Mouse (Mus musculus) kidney, postnatal 10 days (tissue): Measurements from ENCODE around the gene Atp5e.

ENCODE experiments used
- DNase-seq: peaks from one replicate; pipeline ENCODE4 v3.0.0; 2021; ENCODE audit warnings: mixed read lengths

Atp5e gene

DNA sequence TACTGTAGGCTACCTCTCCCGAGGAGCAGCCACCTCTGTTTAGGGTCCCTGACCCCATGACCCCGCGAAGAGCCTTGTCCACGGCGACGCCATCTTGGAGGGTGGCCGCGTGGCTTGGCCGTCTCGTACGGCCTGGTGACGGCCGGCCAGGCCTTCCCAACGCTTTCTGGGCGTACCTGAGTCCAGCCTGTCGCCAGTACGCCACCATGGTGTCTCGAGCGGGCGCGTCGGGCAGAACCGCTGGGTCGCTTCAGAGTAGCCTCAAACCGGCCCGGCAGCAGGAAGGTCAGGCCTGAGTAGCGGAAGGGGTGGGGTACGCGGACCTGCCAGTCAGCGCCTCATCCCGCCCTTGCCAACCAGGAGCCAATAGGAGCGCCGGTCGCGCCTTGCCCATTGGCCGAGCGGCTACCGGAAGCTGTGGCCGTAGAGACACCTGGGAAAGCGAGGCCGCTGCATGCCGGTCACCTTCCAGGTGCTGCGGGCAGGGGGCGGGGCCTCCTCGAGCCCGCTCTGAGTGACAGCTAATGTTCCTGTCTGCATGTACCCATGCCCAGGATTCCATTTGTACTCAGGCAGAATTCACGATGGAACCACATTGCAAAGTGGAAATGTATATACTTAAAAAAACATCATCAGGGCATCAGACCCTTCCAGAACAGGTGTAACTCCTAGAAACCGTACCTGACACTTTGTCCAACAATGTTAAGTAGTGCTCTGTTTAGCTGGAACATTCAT is at the start of gene Atp5e:
Gene Atp5e, minus strand, starts transcription at position 317 of the 735 bp plus-strand sequence.
- DNase-seq: peak; percentile 98

DNA sequence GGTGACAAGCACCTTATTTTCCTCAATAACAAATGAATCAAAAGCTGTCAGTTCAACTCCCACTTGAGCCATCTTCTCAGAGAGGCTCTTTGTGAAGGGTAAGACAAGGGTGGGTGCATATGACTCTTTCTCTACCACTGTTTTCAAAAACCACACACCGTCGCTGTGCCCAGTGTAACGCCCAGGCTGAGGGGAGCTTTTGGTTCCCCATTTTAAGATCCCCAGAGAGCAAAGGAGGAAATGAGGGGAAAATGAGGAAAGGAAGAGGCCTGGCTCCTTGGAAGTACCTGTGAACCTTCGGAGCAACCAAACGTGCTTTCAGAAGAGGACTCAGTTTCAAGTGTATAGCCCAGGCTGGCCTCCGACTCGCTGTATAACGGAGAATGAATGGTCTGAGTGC is 45.9 kb upstream of the Atp5e start:
- no peak for DNase-seq

DNA sequence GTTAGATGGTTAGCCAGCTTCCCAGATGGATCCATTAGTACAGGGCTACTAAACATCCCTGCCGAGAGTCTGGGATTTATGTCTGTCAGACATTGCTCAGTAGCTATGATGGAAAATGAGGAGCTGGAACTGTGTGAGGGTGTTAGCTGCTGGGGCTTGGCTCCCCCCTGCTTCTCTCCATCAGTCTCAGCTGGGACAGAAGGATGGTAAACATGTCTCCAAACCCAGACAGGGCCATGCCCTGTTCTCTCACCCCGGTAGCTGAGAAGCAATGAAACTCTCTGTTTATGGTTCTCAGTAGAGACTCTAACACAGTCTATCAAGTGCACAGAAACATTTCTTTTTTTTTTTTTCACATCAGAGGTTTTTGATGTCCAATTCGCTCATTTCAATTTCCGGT is 44.1 kb upstream of the Atp5e start:
- no peak for DNase-seq

DNA sequence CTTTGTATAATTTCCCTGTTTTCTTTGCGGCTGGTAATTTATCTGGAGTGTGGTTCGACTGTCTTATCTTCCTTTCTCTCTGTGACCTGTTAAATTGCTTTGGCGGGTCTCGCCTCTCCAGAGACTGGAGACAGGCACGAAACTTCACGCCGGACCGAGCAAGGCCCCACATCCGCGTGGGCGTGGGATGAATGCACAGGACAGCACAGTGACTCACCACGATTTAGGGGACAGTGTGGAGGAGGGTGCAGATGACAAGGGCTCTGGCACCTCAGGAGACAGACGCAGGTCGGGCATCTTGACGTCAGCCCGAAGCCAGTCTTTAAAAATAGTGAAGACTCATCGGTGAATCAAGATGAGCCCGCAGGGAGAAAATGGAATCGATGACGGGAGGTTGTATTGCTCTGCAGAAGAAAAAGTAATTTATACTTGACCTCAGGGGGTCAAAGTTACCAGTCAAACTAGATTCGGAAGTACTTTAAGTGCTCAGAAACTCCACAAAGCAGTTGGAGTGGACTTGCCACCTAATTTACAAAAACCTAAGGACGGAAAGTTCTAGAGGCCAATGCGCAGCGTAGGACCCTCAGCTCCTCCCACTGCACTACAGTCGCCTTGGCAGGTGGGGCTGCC is 39.0 kb upstream of the Atp5e start:
- DNase-seq: peak; percentile 11

DNA sequence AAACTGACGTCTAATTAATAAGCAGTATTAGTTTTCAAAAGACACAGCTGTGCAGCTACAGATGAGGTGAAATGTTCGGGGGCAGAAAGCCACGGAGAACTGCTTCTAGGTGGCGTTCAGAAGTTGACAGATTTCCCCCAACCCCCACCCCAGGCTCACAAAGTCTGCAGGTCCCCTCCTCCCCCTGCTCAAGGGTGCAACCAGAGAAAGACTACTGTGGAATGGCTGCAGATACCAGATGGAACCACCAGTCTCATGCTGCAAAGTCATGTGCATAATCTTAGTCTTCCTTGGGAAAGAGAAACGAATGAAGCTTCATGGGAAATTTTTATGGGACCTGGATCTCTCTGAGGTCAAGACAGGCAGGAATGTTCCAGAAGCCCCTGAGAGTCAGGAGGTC is 38.4 kb upstream of the Atp5e start:
- no peak for DNase-seq

DNA sequence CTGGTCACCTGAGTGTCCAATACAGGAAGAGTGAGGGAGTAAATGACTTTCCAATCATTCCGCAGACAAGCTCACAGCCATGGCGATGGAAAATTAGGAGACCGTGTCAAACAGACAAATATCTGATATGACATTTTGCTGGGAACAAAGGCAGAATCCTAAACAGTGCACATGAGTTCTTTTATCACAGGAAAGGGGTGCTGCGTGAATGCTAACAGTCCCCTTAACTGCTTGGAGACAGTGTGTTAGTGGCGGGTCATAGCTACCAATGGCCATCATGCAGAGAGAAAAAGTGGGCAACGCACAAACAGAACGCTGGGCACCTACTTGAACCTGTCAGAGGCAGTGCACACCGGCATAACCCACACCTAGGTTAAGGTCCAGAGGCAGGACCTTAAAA is 37.6 kb upstream of the Atp5e start:
- no peak for DNase-seq

DNA sequence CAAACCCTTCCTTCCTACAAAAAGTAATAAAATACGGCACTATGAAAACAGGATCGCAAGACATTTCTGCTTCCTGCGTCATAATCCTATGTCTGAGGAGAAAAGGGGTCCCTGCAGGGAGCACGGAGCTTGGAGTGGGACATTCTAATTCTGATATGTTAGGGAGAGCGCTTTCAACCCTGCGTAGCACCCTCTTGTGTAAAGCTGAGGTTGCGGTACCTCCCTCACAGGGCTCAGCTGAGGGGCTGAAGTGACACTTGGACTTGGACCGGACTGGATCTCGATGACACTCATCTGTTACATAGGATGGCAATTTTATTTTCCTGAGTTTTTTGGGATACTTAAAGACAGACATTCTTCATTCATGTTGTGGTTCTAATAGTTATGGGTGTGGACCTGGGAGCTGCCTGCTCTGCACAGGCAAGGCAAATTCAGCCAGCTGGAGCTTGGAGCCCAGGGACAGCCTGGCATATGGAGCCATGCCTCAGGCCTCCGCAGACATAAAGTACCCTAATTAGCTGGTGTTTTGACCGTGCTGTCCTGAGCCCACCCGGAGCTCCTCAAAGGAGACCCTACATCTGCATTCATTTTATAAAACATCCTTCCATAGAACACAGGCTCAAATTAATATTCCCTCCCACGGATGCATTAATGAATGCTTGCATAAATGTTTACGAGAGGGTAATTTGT is 37.1 kb upstream of the Atp5e start:
- no peak for DNase-seq

DNA sequence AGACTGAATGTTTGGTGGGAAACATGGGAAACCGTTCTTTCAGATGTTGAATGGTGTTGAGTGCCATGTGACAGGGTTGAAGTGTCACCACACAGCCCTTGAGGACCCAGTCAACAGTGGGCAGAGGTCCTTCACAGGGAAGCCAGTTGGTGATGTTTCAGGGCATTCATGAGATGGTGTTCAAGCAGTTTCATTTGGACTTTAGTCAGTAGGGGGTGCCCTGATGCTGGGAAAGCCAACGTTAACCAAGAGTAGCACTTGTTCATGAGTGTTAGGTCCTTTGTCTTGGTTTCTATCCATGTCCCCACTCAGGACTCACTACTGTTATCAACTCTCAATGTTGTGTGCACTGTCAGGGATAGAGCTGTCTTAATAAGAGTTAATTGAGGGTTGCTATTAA is 29.0 kb upstream of the Atp5e start:
- no peak for DNase-seq

DNA sequence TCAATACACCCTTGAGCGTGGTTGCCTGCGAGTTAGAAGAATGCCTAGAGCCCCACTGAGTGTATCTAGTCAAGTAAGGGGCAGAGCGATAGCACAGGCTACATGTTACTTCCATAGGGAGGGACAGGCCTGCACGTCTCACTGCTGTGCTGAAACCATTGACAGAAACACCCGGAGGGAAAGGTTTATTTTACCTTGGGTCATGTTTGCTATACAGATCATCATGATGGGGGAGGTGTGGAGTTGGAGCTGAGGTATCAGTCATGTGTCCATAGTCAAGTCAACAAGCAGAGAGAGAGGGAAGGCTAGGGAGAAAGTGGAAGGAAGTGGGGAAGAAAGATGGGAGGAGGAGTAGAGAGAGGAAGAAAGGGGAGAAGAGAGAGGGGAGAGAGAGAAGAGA is 23.1 kb upstream of the Atp5e start:
- DNase-seq: no peak

DNA sequence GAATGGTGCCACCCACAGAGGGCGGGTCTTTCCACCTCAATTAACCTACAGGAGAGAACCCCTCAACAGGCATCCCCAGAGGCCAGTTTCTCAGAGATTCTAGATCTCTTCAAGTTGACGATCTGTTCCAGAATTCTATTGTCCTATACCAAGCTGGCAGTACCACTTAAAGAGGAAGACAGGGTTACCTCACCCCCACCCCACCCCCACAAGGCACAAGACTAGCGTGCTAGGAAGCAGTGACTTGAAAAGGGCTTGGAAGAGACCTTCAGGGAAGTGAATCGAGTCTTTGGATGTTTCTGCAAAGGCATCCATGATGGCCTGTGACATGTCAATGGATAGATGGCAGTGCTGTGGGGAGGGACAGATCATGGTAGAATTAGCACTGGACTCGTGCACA is 14.8 kb upstream of the Atp5e start:
- no peak for DNase-seq

DNA sequence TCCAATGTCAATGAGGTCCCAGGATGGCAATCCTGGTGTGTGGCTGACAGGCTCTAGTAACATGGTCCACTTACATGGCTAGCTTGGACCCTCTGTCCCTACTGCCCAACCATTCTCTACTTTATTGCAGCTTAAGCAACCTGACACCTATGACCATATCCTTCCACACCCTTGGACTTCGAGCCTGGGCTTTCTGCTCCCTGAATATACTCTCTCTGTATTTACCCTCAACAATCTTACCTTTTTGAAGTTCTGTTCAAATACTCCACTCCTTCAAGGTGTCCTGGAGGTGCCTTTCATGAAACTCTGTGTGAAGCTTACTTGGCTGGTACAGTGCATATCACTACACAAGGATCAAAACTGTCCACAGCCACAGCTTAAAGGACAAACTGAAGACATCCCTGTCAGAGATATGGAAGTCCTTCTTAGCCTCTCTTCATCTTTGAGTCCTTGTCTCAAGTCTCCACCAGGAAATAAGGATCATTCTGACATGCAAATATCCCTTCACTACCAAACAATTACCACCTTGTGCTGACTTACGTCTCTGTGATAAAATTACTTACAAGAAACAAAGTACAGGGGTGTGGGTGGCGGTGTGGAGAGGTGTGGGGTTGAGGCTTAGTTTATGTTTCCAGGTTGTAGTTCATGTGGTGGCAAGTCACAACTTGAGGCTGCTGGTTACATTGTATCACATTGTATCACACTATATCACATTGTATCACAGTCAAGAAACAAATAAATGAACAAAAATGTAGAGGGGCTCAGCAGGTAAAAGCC is 13.8 kb upstream of the Atp5e start:
- DNase-seq: no peak

DNA sequence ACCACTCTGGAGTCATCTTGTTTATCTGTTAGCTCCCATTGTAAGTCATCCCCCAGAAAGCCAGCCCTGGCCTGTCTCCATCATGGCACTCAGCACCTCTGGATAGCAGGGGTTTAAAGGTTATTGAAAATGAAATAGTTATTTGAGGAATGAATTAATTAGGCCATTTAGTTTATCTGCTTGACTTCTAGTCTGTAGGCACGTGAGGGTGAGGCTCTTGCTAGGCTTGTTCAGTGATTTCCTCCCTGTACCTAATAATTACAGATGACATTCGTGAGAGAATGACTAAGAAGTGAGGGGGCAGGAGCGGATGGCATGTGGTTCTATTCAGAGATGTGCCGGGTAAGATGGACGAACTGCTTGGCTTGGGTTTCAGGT is 9.6 kb upstream of the Atp5e start:
- DNase-seq: no peak

DNA sequence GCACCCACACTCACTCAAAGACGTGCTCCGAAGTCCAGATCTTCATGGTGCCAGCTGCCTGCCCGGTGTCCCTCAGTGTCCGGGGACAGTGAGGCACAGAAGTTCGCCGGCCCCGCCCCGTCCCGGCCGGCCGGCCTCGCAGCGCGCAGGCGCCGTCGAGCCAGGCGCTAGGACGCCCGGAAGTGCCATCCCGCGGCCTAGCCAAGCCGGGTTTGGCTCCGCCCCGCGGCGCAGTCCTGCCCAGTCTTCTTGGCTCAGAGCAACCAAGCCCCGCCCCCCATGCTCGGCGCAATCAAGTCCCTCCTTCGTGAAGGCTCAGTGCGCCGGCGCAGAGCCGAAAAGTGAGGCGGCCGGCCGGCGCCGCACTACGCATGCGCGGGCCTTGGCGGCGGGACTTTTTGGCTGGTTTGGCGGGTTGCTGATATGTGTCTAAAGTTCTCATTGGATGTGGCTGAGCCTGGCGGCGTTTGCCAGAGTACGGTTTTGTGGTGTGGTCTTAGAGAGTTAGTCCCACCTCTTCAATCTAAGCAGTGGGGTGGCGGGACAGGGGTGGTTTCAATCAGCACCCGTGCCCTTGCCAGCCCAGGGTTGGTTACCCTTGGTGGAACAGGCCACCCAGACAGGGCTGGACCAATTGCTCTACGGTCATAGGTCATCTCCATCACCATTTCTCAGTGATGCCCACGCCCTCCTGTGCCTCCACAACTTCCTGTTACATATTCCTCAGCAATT is 9.1 kb upstream of the Atp5e start, which contains the start of gene Prelid3b:
Gene Prelid3b, minus strand, starts transcription at position 264 of the 732 bp plus-strand sequence.
- DNase-seq: peak; percentile 100

DNA sequence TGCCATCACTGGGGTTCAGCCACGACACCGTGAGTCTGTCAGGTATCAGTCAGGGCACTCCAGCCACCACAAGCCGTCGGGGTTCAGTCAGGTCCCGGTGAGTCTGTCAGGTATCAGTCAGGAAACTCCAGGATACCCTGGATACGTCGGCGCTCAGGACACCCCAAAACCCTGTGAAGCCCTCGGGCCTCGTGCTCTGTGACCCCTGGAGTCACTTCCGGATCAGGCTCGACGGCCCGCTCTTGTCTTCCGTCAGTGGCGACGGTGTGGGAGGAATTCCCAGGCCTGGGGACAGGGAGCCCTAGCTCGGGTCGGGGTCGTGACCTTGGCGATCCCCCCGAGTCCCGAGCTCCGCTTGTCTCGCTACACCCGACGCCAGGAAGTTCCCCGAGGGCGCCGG is 8.5 kb upstream of the Atp5e start:
- DNase-seq: no peak

DNA sequence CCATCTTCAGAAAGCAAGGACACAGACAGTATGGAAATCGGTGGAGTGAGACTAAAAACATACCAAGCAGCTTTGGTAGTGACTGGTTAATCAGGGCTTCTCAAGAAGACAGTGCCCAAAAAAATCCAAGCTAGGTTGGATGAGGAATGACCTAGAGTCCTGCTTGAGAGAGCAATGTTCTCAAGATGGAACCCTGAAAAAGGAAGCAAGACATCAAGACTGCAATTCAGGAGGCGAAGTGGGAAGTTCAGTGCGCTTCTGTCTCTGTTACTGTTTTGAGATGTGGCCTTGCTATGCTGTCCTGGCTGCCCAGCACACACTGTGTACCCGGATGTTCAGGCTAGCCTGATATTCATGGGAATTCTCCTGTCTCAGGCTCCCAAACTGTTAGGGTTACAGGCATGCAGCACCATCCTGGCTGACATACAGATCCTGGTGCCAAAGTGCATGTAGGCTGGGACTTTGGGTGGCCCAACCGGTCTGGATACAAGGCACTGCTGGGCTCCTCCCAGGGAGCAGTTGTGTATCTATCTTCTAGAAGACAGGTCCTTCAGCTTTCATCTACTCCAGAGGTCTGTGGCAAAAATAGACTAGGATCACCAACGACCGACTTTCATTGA is 7.0 kb upstream of the Atp5e start:
- no peak for DNase-seq

DNA sequence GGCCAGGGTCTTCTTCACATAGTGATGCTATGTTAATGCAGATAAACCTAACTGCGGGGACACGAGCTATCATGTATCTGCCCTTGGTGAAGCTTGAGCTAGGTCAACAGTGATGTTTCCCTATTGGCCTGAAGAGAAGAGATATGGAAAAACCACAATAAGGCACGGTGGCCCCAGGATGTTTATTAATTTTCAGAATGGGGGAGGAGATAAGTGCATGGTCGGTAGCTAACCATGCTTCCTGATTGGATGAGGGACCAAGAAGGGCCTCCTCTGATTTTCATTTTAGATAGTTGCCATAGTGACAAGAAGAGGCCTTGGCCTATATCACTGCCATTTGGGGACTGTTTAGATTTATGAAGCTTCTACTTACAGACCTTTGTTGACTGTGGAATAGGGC is 6.4 kb upstream of the Atp5e start:
- no peak for DNase-seq

DNA sequence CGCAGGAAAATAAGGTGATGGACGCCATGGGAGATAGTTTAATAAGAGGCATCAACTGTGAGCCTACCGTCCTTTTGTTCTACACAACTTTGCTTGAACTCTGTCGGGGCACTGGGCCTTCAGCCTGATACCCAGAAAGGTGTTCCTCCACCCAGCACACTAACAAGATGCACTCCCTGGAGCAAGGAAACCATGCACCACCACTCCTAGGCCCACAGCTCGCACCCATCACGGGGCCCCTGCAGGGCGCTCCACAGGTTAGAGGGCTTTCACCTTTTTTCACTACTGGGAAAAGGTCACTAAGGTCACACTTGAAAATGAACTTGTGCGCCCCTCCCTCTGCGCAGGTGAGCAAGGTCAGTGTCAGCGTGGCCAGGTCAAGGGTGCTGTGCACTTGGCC is 535 bp downstream of the Atp5e start:
- DNase-seq: no peak

DNA sequence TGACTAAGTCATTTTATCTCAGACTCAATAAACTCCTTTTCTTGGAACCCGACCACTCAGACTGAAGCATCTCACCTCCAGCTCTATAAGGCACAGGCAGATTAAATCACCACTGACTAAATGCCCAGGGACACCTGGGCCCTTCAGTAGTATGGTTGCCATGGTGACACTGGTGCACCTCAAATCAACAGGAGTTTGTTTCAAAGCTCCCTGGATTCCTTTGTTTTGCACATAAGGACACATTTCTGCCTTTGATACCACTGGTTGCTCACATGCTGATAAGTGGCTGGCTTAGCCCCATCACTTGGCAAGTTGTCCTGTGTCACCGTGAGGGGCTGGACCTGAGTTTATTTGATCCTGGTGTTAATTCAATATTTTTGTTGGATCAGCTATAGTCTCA is 4.5 kb downstream of the Atp5e start:
- no peak for DNase-seq

DNA sequence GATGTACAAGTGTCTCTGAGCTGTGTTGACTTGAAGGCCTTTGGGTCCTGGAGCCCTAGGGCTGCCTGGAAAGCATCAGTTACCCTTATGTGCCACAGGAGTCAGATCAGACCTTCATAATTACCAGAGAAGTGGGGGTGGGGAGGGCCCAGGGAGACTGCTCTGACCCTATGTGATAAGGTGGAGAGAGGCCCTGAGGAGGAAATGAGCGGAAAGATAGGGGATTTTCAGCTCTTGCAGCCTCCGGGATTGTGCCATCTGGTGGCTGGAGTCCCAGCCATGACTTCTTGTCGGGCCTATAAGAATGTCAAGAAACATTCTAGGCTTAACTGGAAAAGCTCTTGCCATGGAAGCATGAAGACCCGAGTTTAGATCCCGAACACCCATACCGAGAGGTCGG is 10.2 kb downstream of the Atp5e start:
- DNase-seq: peak; percentile 32

DNA sequence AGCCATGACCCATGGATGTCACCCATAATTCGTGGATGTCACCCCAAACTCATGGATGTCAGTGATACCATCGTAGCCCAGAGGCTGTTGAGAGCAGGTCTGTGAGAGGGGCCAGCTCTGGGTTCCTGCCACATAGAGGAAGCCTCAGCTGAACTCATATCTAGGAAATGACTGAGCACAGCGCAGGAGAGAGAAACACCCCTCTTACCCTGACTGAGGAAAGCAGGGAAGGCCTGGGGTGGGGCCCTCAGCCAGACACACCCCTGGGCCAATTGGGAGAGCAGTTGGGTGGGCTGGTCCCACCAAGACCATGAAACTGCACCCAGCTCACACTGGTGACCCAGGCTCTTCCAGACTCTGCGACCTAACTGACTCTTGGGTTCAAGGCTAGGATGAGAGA is 13.6 kb downstream of the Atp5e start, which contains the start of gene Tubb1:
Gene Tubb1, plus strand, starts transcription at position 343 of the 400 bp plus-strand sequence.
- no peak for DNase-seq

DNA sequence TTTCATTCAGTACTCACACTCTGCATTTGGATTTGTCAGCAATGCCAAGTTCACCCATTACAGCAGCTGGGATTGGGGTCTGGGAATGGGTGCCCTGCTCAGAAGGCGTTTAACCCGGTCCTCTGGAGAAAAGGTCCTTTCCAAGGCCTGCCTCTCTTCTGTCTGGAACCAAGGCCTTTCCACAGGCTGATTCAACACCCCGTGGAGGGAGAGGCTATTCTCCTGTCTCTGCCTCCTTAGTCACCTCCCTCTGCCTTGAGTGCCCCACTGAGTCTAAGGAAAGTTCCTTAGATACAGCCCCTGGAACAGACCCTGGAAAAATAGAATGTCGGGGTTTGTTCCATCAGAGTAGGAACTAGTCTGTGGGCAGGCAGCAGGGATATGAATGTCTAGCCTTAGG is 15.5 kb downstream of the Atp5e start:
- DNase-seq: no peak

DNA sequence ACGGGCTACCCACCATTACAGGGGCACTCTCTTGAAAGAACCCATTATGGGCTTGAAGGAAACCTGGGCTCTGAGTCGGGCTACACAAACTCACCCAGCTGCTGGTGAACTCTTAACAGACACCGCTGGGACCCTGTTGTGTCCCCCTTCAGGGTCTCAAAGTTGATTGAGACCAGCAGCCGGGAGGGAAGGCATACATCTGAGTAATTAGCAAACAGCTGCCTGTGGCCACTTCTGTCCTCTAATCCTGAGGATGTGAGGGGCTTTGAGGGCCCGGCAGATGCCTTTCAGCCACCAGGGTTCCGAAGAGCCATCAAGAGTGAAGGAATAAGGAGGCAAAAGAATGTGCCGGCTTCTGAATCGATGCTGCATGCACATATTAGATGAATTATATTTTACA is 17.0 kb downstream of the Atp5e start:
- no peak for DNase-seq
